9 mouse cellular contexts compared by ENCODE assay signal in the genomic region with DNA sequence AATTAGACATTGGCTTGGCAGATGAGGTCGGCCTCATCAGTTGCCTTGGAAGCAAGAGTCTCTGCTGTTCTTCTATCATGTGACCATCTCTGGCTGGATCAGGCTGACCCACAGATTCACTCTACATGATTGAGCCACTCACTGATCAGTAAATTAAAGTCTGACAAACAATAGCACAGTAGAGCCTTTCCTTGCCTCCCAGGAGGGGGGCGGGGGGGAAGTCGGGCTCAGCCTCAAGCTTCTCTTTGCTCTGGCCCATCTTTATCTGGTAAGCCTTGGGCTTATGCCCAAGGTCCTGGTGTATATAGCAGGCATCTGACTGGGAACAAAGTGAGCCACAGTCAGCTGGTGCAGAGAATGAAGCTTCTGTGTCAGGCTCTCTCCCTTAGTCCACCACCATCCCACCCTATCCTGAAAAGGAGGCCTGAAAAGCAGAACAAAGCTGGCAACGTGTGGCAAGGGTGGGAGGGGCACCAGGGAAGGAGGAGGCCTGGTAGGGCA.
DNase-seq lines count a peak whose midpoint lies in the region; ATAC-seq and TF ChIP-seq lines count a peak whose summit lies in the region.
"Had no signal": no experiment of that assay in that cellular context is flagged by ENCODE, and none has a peak within 500 bp of the region (broad histone marks: within the 10 kb centered on the region; RNA-seq: fewer than 3 reads in every experiment).

No protein-coding gene starts in this region.

- no peak overlapping the region for H3K4me2 ChIP-seq in forebrain, embryonic 14.5 days (ENCODE audit: low read length)
- no peak overlapping the region for H3K4me2 ChIP-seq in midbrain, postnatal 0 days (ENCODE audit: low read depth, low read length, poor library complexity, severe bottlenecking)
- H3K4me2 ChIP-seq: heart, embryonic 15.5 days had no signal

- DNase-seq in Muller cell, postnatal 12 days (ENCODE audit: inconsistent ontology term), result peak; percentile 87
- DNase-seq in adrenal gland, adult 2 months, result peak; percentile 51
- peak; percentile 76 for DNase-seq in forebrain, embryonic 14.5 days (ENCODE audit: low spot score)
- DNase-seq in midbrain, postnatal 0 days (ENCODE audit: low spot score), result peak; percentile 67
- no peak for DNase-seq in frontal cortex, adult 2 months (ENCODE audit: extremely low spot score in 1 of 2, low spot score in 1 of 2)
- no peak for DNase-seq in natural killer cell, adult 2 months (ENCODE audit: low spot score in 2 of 2)
- DNase-seq in urinary bladder, postnatal 36 days (ENCODE audit: low spot score in 2 of 2), result no peak

- peak; percentile 85 for ATAC-seq in forebrain, embryonic 14.5 days
- peak; percentile 90 for ATAC-seq in midbrain, postnatal 0 days (ENCODE audit: low FRiP score)
- ATAC-seq: Patski had no signal

- no peak overlapping the region; the same call in 1 of the 2 replicates for H3K9ac ChIP-seq in forebrain, embryonic 14.5 days (ENCODE audit: low read length)
- H3K9ac ChIP-seq in midbrain, postnatal 0 days (replicated peaks; ENCODE audit: low read length, poor library complexity, severe bottlenecking), result no peak overlapping the region
- H3K9ac ChIP-seq: heart, embryonic 15.5 days had no signal

- H3K27me3 ChIP-seq in forebrain, embryonic 14.5 days (replicated peaks; ENCODE audit: control insufficient read depth, insufficient read depth, low read length), result no peaks in the 10 kb centered on the region
- H3K27me3 ChIP-seq in midbrain, postnatal 0 days (ENCODE audit: insufficient read depth, low read length), result no peaks in the 10 kb centered on the region
- H3K27me3 ChIP-seq: heart, embryonic 15.5 days; Patski had no signal

- peaks cover 16% of the 10 kb centered on the region; the same call in 1 of the 2 replicates for H3K4me1 ChIP-seq in forebrain, embryonic 14.5 days (ENCODE audit: control insufficient read depth, insufficient read depth, low read length)
- no peaks in the 10 kb centered on the region; the same call in 1 of the 2 replicates for H3K4me1 ChIP-seq in midbrain, postnatal 0 days (ENCODE audit: insufficient read depth, low read length)
- H3K4me1 ChIP-seq: heart, embryonic 15.5 days had no signal

- 13% methylated on average over 4 of the region's 4 CpGs for WGBS in forebrain, embryonic 14.5 days
- WGBS in midbrain, postnatal 0 days, result 15% methylated on average over 4 of the region's 4 CpGs

- H3K36me3 ChIP-seq in forebrain, embryonic 14.5 days (ENCODE audit: control insufficient read depth, insufficient read depth, low read length), result no peaks in the 10 kb centered on the region
- no peaks in the 10 kb centered on the region for H3K36me3 ChIP-seq in midbrain, postnatal 0 days (ENCODE audit: insufficient read depth, low read length)
- H3K36me3 ChIP-seq: heart, embryonic 15.5 days had no signal

- no peak overlapping the region for H3K4me3 ChIP-seq in forebrain, embryonic 14.5 days (ENCODE audit: low read depth, low read length)
- H3K4me3 ChIP-seq in midbrain, postnatal 0 days (ENCODE audit: low read depth, low read length), result no peak overlapping the region
- H3K4me3 ChIP-seq: heart, embryonic 15.5 days had no signal

- peak overlapping the region; percentile 80 for H3K27ac ChIP-seq in forebrain, embryonic 14.5 days (ENCODE audit: low read depth, low read length)
- H3K27ac ChIP-seq in midbrain, postnatal 0 days (ENCODE audit: low read depth, low read length), result peak overlapping the region; percentile 39; the same call in 1 of the 2 replicates
- H3K27ac ChIP-seq: heart, embryonic 15.5 days had no signal

- H3K9me3 ChIP-seq in forebrain, embryonic 14.5 days (replicated peaks; ENCODE audit: control insufficient read depth, low read length), result no peaks in the 10 kb centered on the region
- H3K9me3 ChIP-seq in midbrain, postnatal 0 days (ENCODE audit: low read length), result no peaks in the 10 kb centered on the region
- H3K9me3 ChIP-seq: heart, embryonic 15.5 days had no signal

- TF ChIP-seq CTCF in midbrain, postnatal 0 days (IDR thresholded peaks at IDR 0.05), result no peak

Comparison
In these comparisons a context has a peak if more than half of its experiments do, and no peak if none do; other contexts are left out.
1. DNase-seq: peak in Muller cell, postnatal 12 days (single experiment), adrenal gland, adult 2 months (single experiment), forebrain, embryonic 14.5 days (single experiment) and midbrain, postnatal 0 days (single experiment); none in frontal cortex, adult 2 months (0 of 2), natural killer cell, adult 2 months (0 of 2) and urinary bladder, postnatal 36 days (0 of 2).